Mouse (Mus musculus): ENCODE data around the gene Trpm8.

The Trpm8 gene

GRCm38 (mm10) chr1:88247660-88248059, 29.8 kb upstream of the Trpm8 start:
- DNase-seq (ENCODE audit: low spot score), result no peak

GRCm38 (mm10) chr1:88248658-88249057, 28.8 kb upstream of the Trpm8 start:
- no peak for DNase-seq (ENCODE audit: low spot score)

GRCm38 (mm10) chr1:88249596-88249995, 27.9 kb upstream of the Trpm8 start:
- no peak for DNase-seq (ENCODE audit: low spot score)

GRCm38 (mm10) chr1:88250023-88250422, 27.4 kb upstream of the Trpm8 start:
- DNase-seq (ENCODE audit: low spot score), result no peak

GRCm38 (mm10) chr1:88253106-88253505, 24.4 kb upstream of the Trpm8 start:
- no peak for DNase-seq (ENCODE audit: low spot score)

- no peak for DNase-seq (ENCODE audit: low spot score)
These were observed 23.9 kb upstream of the Trpm8 start for GRCm38 (mm10) chr1:88253540-88253939.

GRCm38 (mm10) chr1:88254793-88255465, 22.5 kb upstream of the Trpm8 start:
- DNase-seq (ENCODE audit: low spot score), result no peak

GRCm38 (mm10) chr1:88255466-88255857, 22.0 kb upstream of the Trpm8 start:
- no peak for DNase-seq (ENCODE audit: low spot score)

- no peak for DNase-seq (ENCODE audit: low spot score)
These were observed 21.3 kb upstream of the Trpm8 start for GRCm38 (mm10) chr1:88255989-88256754.

GRCm38 (mm10) chr1:88256886-88257663, 20.4 kb upstream of the Trpm8 start:
- DNase-seq (ENCODE audit: low spot score), result no peak

GRCm38 (mm10) chr1:88257681-88258080, 19.8 kb upstream of the Trpm8 start:
- no peak for DNase-seq (ENCODE audit: low spot score)

GRCm38 (mm10) chr1:88258361-88258760, 19.1 kb upstream of the Trpm8 start:
- no peak for DNase-seq (ENCODE audit: low spot score)

- DNase-seq (ENCODE audit: low spot score), result no peak
These were observed 18.4 kb upstream of the Trpm8 start for GRCm38 (mm10) chr1:88258881-88259642.

- DNase-seq (ENCODE audit: low spot score), result no peak
These were observed 17.8 kb upstream of the Trpm8 start for GRCm38 (mm10) chr1:88259643-88260024.

- no peak for DNase-seq (ENCODE audit: low spot score)
These were observed 17.3 kb upstream of the Trpm8 start for GRCm38 (mm10) chr1:88260114-88260513.

GRCm38 (mm10) chr1:88260604-88261377, 16.7 kb upstream of the Trpm8 start:
- no peak for DNase-seq (ENCODE audit: low spot score)

GRCm38 (mm10) chr1:88261706-88262105, 15.8 kb upstream of the Trpm8 start:
- DNase-seq (ENCODE audit: low spot score), result no peak

GRCm38 (mm10) chr1:88262255-88262654, 15.2 kb upstream of the Trpm8 start:
- DNase-seq (ENCODE audit: low spot score), result no peak

- no peak for DNase-seq (ENCODE audit: low spot score)
These were observed 14.5 kb upstream of the Trpm8 start for GRCm38 (mm10) chr1:88262961-88263360.

- DNase-seq (ENCODE audit: low spot score), result no peak
These were observed 13.7 kb upstream of the Trpm8 start for GRCm38 (mm10) chr1:88263778-88264177.

GRCm38 (mm10) chr1:88264237-88264868, 13.1 kb upstream of the Trpm8 start:
- DNase-seq (ENCODE audit: low spot score), result no peak

Data from c-Kit-positive CD71-positive TER-119-positive erythroid progenitor cells, embryonic 14.5 days (primary cell).